In the genomic region with DNA sequence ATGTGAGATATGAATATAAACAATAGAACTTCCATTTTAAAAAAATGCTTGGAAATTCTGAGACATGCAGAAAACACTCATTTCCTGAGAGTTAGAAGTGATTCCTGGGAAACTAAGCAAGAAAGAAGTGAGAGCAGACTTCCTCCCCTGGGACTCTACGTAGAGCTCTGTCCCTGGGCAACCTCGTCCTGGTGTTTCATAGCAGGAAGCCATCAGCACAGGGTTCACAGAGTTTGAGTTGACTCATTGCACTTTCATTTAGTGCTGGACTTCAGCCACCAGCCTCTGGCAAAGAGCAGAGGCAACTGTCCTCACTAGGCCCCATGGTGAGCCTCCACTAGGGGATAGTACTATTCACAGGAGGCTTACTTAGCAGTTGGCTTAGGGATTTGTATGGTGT, we compare ENCODE assay signal across 10 mouse cellular contexts. TPM values are rescaled to one million over a fixed set of nuclear protein-coding genes. Genes with fewer than 3 reads are reported as not detected.
DNase-seq lines count a peak whose midpoint lies in the region; ATAC-seq and TF ChIP-seq lines count a peak whose summit lies in the region.
"Had no signal": no experiment of that assay in that cellular context is flagged by ENCODE, and none has a peak within 500 bp of the region (broad histone marks: within the 10 kb centered on the region; RNA-seq: fewer than 3 reads in every experiment).

No protein-coding gene starts in this region.

- 52% methylated on average over 2 of the region's 2 CpGs for WGBS in heart, postnatal 0 days
- 65% methylated on average over 2 of the region's 2 CpGs for WGBS in liver, embryonic 13.5 days (ENCODE audit: insufficient replicate concordance)

- H3K27me3 ChIP-seq in heart, postnatal 0 days (ENCODE audit: control insufficient read depth, insufficient read depth, low read length): no peaks in the 10 kb centered on the region
- no peaks in the 10 kb centered on the region for H3K27me3 ChIP-seq in liver, embryonic 13.5 days
- H3K27me3 ChIP-seq: embryonic facial prominence, embryonic 12.5 days had no signal

- peak; percentile 88 for ATAC-seq in heart, postnatal 0 days (ENCODE audit: insufficient read depth, low read depth)
- peak; percentile 39 for ATAC-seq in liver, embryonic 13.5 days (ENCODE audit: low read depth)
- no peak for ATAC-seq in megakaryocyte, adult 5-6 weeks (ENCODE audit: poor library complexity, severe bottlenecking)

- 0 out of 2 replicates have a peak, but pooled peaks cover 13% of the 10 kb centered on the region for H3K4me1 ChIP-seq in heart, postnatal 0 days (ENCODE audit: control insufficient read depth, insufficient read depth)
- H3K4me1 ChIP-seq in liver, embryonic 13.5 days (replicated peaks): peaks cover 7% of the 10 kb centered on the region; the same call in 1 of the 2 replicates
- H3K4me1 ChIP-seq: embryonic facial prominence, embryonic 12.5 days had no signal

- peak; percentile 99 for DNase-seq in 3T3-L1 (ENCODE audit: low read depth, low spot score)
- peak; percentile 42 to 46 for DNase-seq in adrenal gland, adult 18-20 months (ENCODE audit: low spot score in 2 of 2)
- peak; percentile 85 for DNase-seq in heart, postnatal 0 days (ENCODE audit: low spot score)
- DNase-seq in liver, embryonic 13.5 days: no peak
- no peak for DNase-seq in embryo, embryonic 11 days
- DNase-seq in thymus, postnatal 4 days: no peak
- DNase-seq in thymus, postnatal 25 days: no peak

- H3K4me3 ChIP-seq in heart, postnatal 0 days (ENCODE audit: low read depth, low read length): no peak overlapping the region
- H3K4me3 ChIP-seq in liver, embryonic 13.5 days (replicated peaks): no peak overlapping the region
- H3K4me3 ChIP-seq: embryonic facial prominence, embryonic 12.5 days had no signal

- peak; percentile 66; the same call in 1 of the 2 replicates for TF ChIP-seq EP300 in heart, postnatal 0 days (IDR thresholded peaks at IDR 0.05; ENCODE audit: low read depth)

- peaks cover 22% of the 10 kb centered on the region for H3K36me3 ChIP-seq in heart, postnatal 0 days (replicated peaks; ENCODE audit: control insufficient read depth, insufficient read depth, low read length)
- H3K36me3 ChIP-seq in liver, embryonic 13.5 days: peaks cover 41% of the 10 kb centered on the region

- no peaks in the 10 kb centered on the region for H3K9me3 ChIP-seq in heart, postnatal 0 days (replicated peaks; ENCODE audit: control insufficient read depth, low read length)
- H3K9me3 ChIP-seq in liver, embryonic 13.5 days (replicated peaks): no peaks in the 10 kb centered on the region
- H3K9me3 ChIP-seq: embryonic facial prominence, embryonic 12.5 days had no signal

- peak overlapping the region; percentile 52 for H3K27ac ChIP-seq in heart, postnatal 0 days (ENCODE audit: low read depth)
- peak overlapping the region; percentile 54; the same call in 1 of the 2 replicates for H3K27ac ChIP-seq in liver, embryonic 13.5 days
- H3K27ac ChIP-seq: embryonic facial prominence, embryonic 12.5 days had no signal

- no peak overlapping the region for H3K9ac ChIP-seq in heart, postnatal 0 days (replicated peaks; ENCODE audit: low read depth, low read length)
- no peak overlapping the region for H3K9ac ChIP-seq in liver, embryonic 13.5 days
- H3K9ac ChIP-seq: embryonic facial prominence, embryonic 12.5 days had no signal

- peak; percentile 20 for TF ChIP-seq CTCF in heart, postnatal 0 days (IDR thresholded peaks at IDR 0.05; ENCODE audit: low read depth)

- no peak overlapping the region for H3K4me2 ChIP-seq in heart, postnatal 0 days (ENCODE audit: low read depth, low read length)
- H3K4me2 ChIP-seq in liver, embryonic 13.5 days: no peak overlapping the region
- H3K4me2 ChIP-seq: embryonic facial prominence, embryonic 12.5 days had no signal

RNA-seq across cellular contexts. Expression of a gene that starts 19.0 kb away (rescaled TPM):
- not detected for total RNA-seq in adrenal gland, adult 18-20 months (2021)
- not detected in 2 replicates for total RNA-seq in heart, postnatal 0 days (2014; rRNA removed; ENCODE audit: low replicate concordance)
- polyA plus RNA-seq in heart, postnatal 0 days (2015; fragmentation: Nextera tagmentation; extraction: Ambion mirVana): not detected in 2 replicates
- 59.8 and 60.0 TPM in 2 replicates for polyA plus RNA-seq in liver, embryonic 13.5 days (2015; fragmentation: Nextera tagmentation; extraction: Ambion mirVana)
- total RNA-seq in megakaryocyte, adult 5-6 weeks (2015): 48.6 and 96.7 TPM in 2 replicates
- total RNA-seq in megakaryocyte, adult 5-6 weeks (2017): 238 and 301 TPM in 2 replicates
- total RNA-seq: layer of hippocampus, adult 18-20 months had no signal

RNA-seq across cellular contexts. Expression of a gene that starts 24.9 kb away (rescaled TPM):
- 10 to 100 TPM; 61.3 to 67.3 TPM for total RNA-seq in adrenal gland, adult 18-20 months (2021)
- 101 and 140 TPM in 2 replicates for total RNA-seq in heart, postnatal 0 days (2014; rRNA removed; ENCODE audit: low replicate concordance)
- polyA plus RNA-seq in heart, postnatal 0 days (2015; fragmentation: Nextera tagmentation; extraction: Ambion mirVana): 43.0 and 43.5 TPM in 2 replicates
- polyA plus RNA-seq in liver, embryonic 13.5 days (2015; fragmentation: Nextera tagmentation; extraction: Ambion mirVana): 120 and 129 TPM in 2 replicates
- 51.4 and 53.0 TPM in 2 replicates for total RNA-seq in megakaryocyte, adult 5-6 weeks (2015)
- 41.9 and 45.2 TPM in 2 replicates for total RNA-seq in megakaryocyte, adult 5-6 weeks (2017)

RNA-seq across cellular contexts. Expression of a gene that starts 26.7 kb away (rescaled TPM):
- not detected for total RNA-seq in adrenal gland, adult 18-20 months (2021)
- total RNA-seq in heart, postnatal 0 days (2014; rRNA removed; ENCODE audit: low replicate concordance): not detected in 2 replicates
- polyA plus RNA-seq in heart, postnatal 0 days (2015; fragmentation: Nextera tagmentation; extraction: Ambion mirVana): not detected in 2 replicates
- polyA plus RNA-seq in liver, embryonic 13.5 days (2015; fragmentation: Nextera tagmentation; extraction: Ambion mirVana): 6.3 and 6.5 TPM in 2 replicates
- 6.2 and 11.0 TPM in 2 replicates for total RNA-seq in megakaryocyte, adult 5-6 weeks (2015)
- total RNA-seq in megakaryocyte, adult 5-6 weeks (2017): 14.2 and 18.4 TPM in 2 replicates
- total RNA-seq: layer of hippocampus, adult 18-20 months had no signal
- polyA plus RNA-seq: embryonic facial prominence, embryonic 12.5 days had no signal

Comparison
In these comparisons a context has a peak if more than half of its experiments do, and no peak if none do; other contexts are left out.
1. DNase-seq: peak in 3T3-L1 (single experiment), adrenal gland, adult 18-20 months (2 of 2) and heart, postnatal 0 days (single experiment); none in liver, embryonic 13.5 days (single experiment), embryo, embryonic 11 days (single experiment), thymus, postnatal 4 days (single experiment) and thymus, postnatal 25 days (single experiment).
2. RNA of a gene that starts 19.0 kb away (total RNA-seq): 48.6 to 301 TPM in megakaryocyte, adult 5-6 weeks; not detected in adrenal gland, adult 18-20 months and not detected in heart, postnatal 0 days; every median in the first group is over 10 times any median in the second.